Mouse (Mus musculus) CH12.LX (cell line): ENCODE measurements around the gene Asic1. TPM values are rescaled to one million over a fixed set of nuclear protein-coding genes. Genes with fewer than 3 reads are reported as not detected.
"Not testable (repeated sequence)": the region's sequence is repeated elsewhere in the genome, so short reads cannot be mapped to it uniquely, and the experiment has no call there.

Source experiments
- DNase-seq: peaks from one replicate; pipeline ENCODE4 v3.0.0-alpha.2; 2013; ENCODE audit errors: extremely low read depth
- H3K27ac ChIP-seq: 2 replicates; pipeline ENCODE4 v1.5.1; 2012; ENCODE audit warnings: low read depth, mild to moderate bottlenecking, control low read depth, moderate library complexity; ENCODE audit not compliant: insufficient read depth
- H3K27me3 ChIP-seq: replicated peaks from 2 replicates; pipeline ENCODE3; 2012; ENCODE audit warnings: inconsistent platforms
- H3K36me3 ChIP-seq, 2 experiments: replicated peaks in 1 of 2; 2 replicates each; pipeline versions ENCODE3 to v1.6.1; 2012; ENCODE audit warnings: inconsistent platforms in 1 of 2, low read length in 1 of 2, mild to moderate bottlenecking in 1 of 2, mixed read lengths in 1 of 2, moderate library complexity in 1 of 2; ENCODE audit not compliant: control insufficient read depth in 1 of 2, insufficient read depth in 1 of 2
- H3K4me1 ChIP-seq, 2 experiments: 2 replicates each; pipeline ENCODE4 v1.6.1; 2012; ENCODE audit warnings: inconsistent platforms in 1 of 2, moderate library complexity in 1 of 2; ENCODE audit not compliant: insufficient read depth in 2 of 2, control insufficient read depth in 1 of 2
- H3K4me2 ChIP-seq: 2 replicates; pipeline ENCODE4 v1.6.1; 2012; ENCODE audit warnings: low read depth, mild to moderate bottlenecking, control low read depth; ENCODE audit not compliant: poor library complexity, insufficient read depth, severe bottlenecking
- H3K4me3 ChIP-seq, 3 experiments: fragments of 150-350 bp in 1 of 3; sonication (generic) in 1 of 3; replicated peaks in 1 of 3; 2 replicates each; pipeline versions ENCODE3 to v1.5.1; 2011 to 2012; ENCODE audit warnings: low read depth in 2 of 3, low read length in 2 of 3, mild to moderate bottlenecking in 2 of 3, moderate library complexity in 2 of 3, control low read depth in 1 of 3, improper control_type of control experiment in 1 of 3, inconsistent platforms in 1 of 3, mixed read lengths in 1 of 3; ENCODE audit not compliant: poor library complexity in 1 of 3
- H3K79me2 ChIP-seq: replicated peaks from 2 replicates; pipeline ENCODE4 v1.6.1; 2012; ENCODE audit warnings: mild to moderate bottlenecking, moderate library complexity; ENCODE audit not compliant: control insufficient read depth, poor library complexity, insufficient read depth, severe bottlenecking; ENCODE audit errors: extremely low read depth
- H3K9ac ChIP-seq: 2 replicates; pipeline ENCODE4 v1.6.1; 2012; ENCODE audit warnings: low read depth, mild to moderate bottlenecking, control low read depth, moderate library complexity; ENCODE audit not compliant: insufficient read depth
- H3K9me3 ChIP-seq: replicated peaks from 2 replicates; pipeline ENCODE3; 2012; ENCODE audit warnings: low read length, inconsistent platforms, mixed read lengths
- BHLHE40 ChIP-seq: IDR thresholded peaks from 2 replicates; pipeline ENCODE4 v1.6.1; 2011; ENCODE audit warnings: mild to moderate bottlenecking, low read depth, low read length, improper control_type of control experiment
- CHD1 ChIP-seq: IDR thresholded peaks from 2 replicates; pipeline ENCODE4 v1.6.1; 2012; ENCODE audit warnings: low read depth, low read length, improper control_type of control experiment, inconsistent platforms
- CHD2 ChIP-seq: IDR thresholded peaks from 2 replicates; pipeline ENCODE4 v1.6.1; 2011; ENCODE audit warnings: low read length, improper control_type of control experiment
- CTCF ChIP-seq, 2 experiments: IDR thresholded peaks in 1 of 2; conservative IDR thresholded peaks in 1 of 2; 2 replicates each; pipeline ENCODE4 v1.5.1; 2011 to 2012; ENCODE audit warnings: low read depth in 2 of 2, low read length in 2 of 2, improper control_type of control experiment in 1 of 2, inconsistent platforms in 1 of 2, mild to moderate bottlenecking in 1 of 2, moderate library complexity in 1 of 2
- E2F4 ChIP-seq: IDR thresholded peaks from 2 replicates; pipeline ENCODE4 v1.6.1; 2011; ENCODE audit warnings: low read depth, low read length, improper control_type of control experiment; ENCODE audit not compliant: insufficient replicate concordance
- ELF1 ChIP-seq: IDR thresholded peaks from 2 replicates; pipeline ENCODE4 v1.6.1; 2014; ENCODE audit warnings: low read depth, mild to moderate bottlenecking, inconsistent platforms, low read length, improper control_type of control experiment
- EP300 ChIP-seq: IDR thresholded peaks from 2 replicates; pipeline ENCODE4 v1.6.1; 2011; ENCODE audit warnings: low read length, improper control_type of control experiment
- GABPA ChIP-seq: IDR thresholded peaks from 2 replicates; pipeline ENCODE4 v1.6.1; 2012; ENCODE audit warnings: low read depth, low read length, improper control_type of control experiment, inconsistent platforms; ENCODE audit not compliant: insufficient replicate concordance
- IRF4 ChIP-seq: IDR thresholded peaks from 2 replicates; pipeline ENCODE4 v1.6.1; 2014; ENCODE audit warnings: low read depth, mild to moderate bottlenecking, inconsistent platforms, low read length, improper control_type of control experiment
- JUND ChIP-seq: conservative IDR thresholded peaks from 2 replicates; pipeline ENCODE4 v1.6.1; 2011; ENCODE audit warnings: low read depth, low read length, improper control_type of control experiment
- MAFK ChIP-seq: IDR thresholded peaks from 2 replicates; pipeline ENCODE4 v1.6.1; 2011; ENCODE audit warnings: low read length, improper control_type of control experiment; ENCODE audit not compliant: insufficient replicate concordance
- MAZ ChIP-seq: IDR thresholded peaks from 2 replicates; pipeline ENCODE4 v1.6.1; 2012; ENCODE audit warnings: low read depth, mild to moderate bottlenecking, inconsistent platforms, low read length, improper control_type of control experiment, moderate library complexity
- MXI1 ChIP-seq: IDR thresholded peaks from 2 replicates; pipeline ENCODE4 v1.6.1; 2011; ENCODE audit warnings: mild to moderate bottlenecking, low read depth, low read length, improper control_type of control experiment
- NELFE ChIP-seq: IDR thresholded peaks from 2 replicates; pipeline ENCODE4 v1.6.1; 2011; ENCODE audit warnings: low read depth, low read length, improper control_type of control experiment
- PAX5 ChIP-seq: IDR thresholded peaks from 2 replicates; pipeline ENCODE4 v1.6.1; 2012; ENCODE audit warnings: low read length, inconsistent platforms, mixed read lengths
- POLR2A ChIP-seq: IDR thresholded peaks from 2 replicates; pipeline ENCODE4 v1.6.1; 2011; ENCODE audit warnings: low read depth, mild to moderate bottlenecking, improper control_type of control experiment, low read length
- SMC3 ChIP-seq: IDR thresholded peaks from 2 replicates; pipeline ENCODE4 v1.6.1; 2011; ENCODE audit warnings: low read depth, low read length, improper control_type of control experiment
- TBP ChIP-seq: conservative IDR thresholded peaks from 2 replicates; pipeline ENCODE4 v1.6.1; 2011; ENCODE audit warnings: low read depth, low read length, improper control_type of control experiment
- TCF12 ChIP-seq: IDR thresholded peaks from 2 replicates; pipeline ENCODE4 v1.6.1; 2014; ENCODE audit warnings: low read depth, mild to moderate bottlenecking, inconsistent platforms, low read length, improper control_type of control experiment
- USF1 ChIP-seq: IDR thresholded peaks from 2 replicates; pipeline ENCODE4 v1.6.1; 2014; ENCODE audit warnings: low read depth, mild to moderate bottlenecking, inconsistent platforms, low read length, improper control_type of control experiment
- USF2 ChIP-seq: conservative IDR thresholded peaks from 2 replicates; pipeline ENCODE4 v1.6.1; 2011; ENCODE audit warnings: low read depth, low read length, improper control_type of control experiment
- ZMIZ1 ChIP-seq: IDR thresholded peaks from 2 replicates; pipeline ENCODE4 v1.6.1; 2012; ENCODE audit warnings: low read depth, mild to moderate bottlenecking, inconsistent platforms, low read length, improper control_type of control experiment
- ZNF384 ChIP-seq: IDR thresholded peaks from 2 replicates; pipeline ENCODE4 v1.6.1; 2012; ENCODE audit warnings: low read depth, low read length, improper control_type of control experiment, inconsistent platforms
- dilution Hi-C: fragments of 300-500 bp; cut with MboI; formaldehyde crosslinking; loops from 2 replicates; pipeline ENCODE4 v1.14.3; 2020; ENCODE audit warnings: low sequenced_read_pairs; ENCODE audit not compliant: extremely low pct_unique_long_range_greater_than_20kb, extremely low pct_ligation_motif_present
- in situ Hi-C: fragments of 300-500 bp; cut with MboI; formaldehyde crosslinking; loops from 3 replicates; pipeline ENCODE4 v1.14.3; 2019; ENCODE audit warnings: low sequenced_read_pairs, low pct_ligation_motif_present, low pct_unique_long_range_greater_than_20kb, mixed read lengths
- polyA plus RNA-seq: library from polyadenylated mRNA; unstranded; fragments of >175 nt; gene quantifications from 2 replicates; pipeline ENCODE4 v1.2.1, GENCODE M21; 2012; ENCODE audit warnings: low read depth; ENCODE audit not compliant: insufficient read length
- total RNA-seq, 2 experiments: library from RNA; depleted of rRNA; stranded (reverse); fragments of 300-350 nt in 1 of 2; fragments of >200 nt in 1 of 2; gene quantifications; 2 replicates each; pipeline ENCODE4 v1.2.3; 2012 to 2014

Asic1 gene
- total and polyA plus RNA-seq, 3 experiments = 0.47 to 0.94 TPM; not detected in 1

DNA sequence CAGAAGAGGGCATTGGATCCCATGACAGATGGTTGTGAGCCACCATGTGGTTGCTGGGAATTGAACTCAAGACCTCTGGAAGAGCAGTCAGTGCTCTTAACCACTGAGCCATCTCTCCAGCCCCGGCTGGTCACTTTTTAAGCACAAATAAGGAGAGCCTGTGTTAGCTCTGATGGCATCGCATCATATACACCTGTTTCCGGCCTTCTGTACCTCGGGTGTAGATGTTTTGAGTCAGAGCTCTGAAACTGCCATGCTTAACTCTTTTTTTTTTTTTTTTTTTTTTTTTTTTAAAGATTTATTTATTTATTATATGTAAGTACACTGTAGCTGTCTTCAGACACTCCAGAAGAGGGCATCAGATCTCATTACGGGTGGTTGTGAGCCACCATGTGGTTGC, 56.9 kb downstream of the Asic1 start:
- Histone ChIP-seq H3K4me1 (peaks cover 4 to 23% of the 10 kb centered on the region in 2 experiments; a peak in 2 of 4 replicates), H3K79me2 (peaks cover 11% of the 10 kb centered on the region; the same call in 1 of the 2 replicates), H3K4me2 (peak overlapping the region; percentile 81; the same call in 1 of the 2 replicates), H3K36me3 (peaks cover 16 to 56% of the 10 kb centered on the region in 2 experiments)
- dilution Hi-C loops, H3K27ac ChIP-seq, H3K27me3 ChIP-seq, H3K4me3 ChIP-seq, H3K9me3 ChIP-seq, H3K9ac ChIP-seq: not testable (repeated sequence)
- in situ Hi-C loops = loop anchor here (5.0 kb wide), 2 partner anchors 45 to 180 kb away; partner anchors contain the start of gene Cers5
- peak; percentile 50 for TF ChIP-seq ZNF384
- peak; percentile 24 for DNase-seq

DNA sequence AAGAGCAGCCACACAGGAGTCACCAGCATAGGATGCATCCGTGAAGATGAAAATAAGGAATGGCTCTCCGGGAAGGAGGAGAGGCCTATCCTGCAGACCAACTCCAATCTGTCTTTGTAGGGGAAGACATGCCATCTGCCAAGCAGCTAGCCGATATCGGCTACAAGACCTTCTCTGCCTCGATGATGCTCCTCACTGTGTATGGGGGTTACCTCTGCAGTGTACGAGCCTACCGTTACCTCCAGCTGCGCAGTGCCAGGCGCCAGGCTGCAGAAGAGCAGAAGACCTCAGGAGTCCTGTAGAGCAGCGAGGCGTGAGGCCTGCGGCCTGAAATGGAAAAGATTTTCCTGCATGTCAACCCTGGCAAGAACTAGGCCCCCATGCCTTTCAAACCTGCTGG, 57.4 kb downstream of the Asic1 start:
- dilution Hi-C loops = no loop called here
- Histone ChIP-seq H3K4me1 (peaks cover 4 to 23% of the 10 kb centered on the region in 2 experiments; a peak in 2 of 4 replicates), H3K36me3 (peaks cover 16 to 56% of the 10 kb centered on the region in 2 experiments), H3K9ac (no peak overlapping the region), H3K27me3 (no peaks in the 10 kb centered on the region), H3K4me2 (no peak overlapping the region), H3K79me2 (peaks cover 11% of the 10 kb centered on the region; the same call in 1 of the 2 replicates), H3K27ac (no peak overlapping the region), H3K4me3 (no peak overlapping the region), H3K9me3 (peaks cover 4% of the 10 kb centered on the region)
- DNase-seq = no peak
- TF ChIP-seq TCF12 (no peak), CHD1 (no peak), PAX5 (no peak), SMC3 (no peak), JUND (no peak), TBP (no peak), BHLHE40 (no peak), USF2 (no peak), NELFE (no peak)
- in situ Hi-C loops = loop anchor here (5.0 kb wide), 2 partner anchors 45 to 180 kb away; partner anchors contain the start of gene Cers5

GRCm38 (mm10) chr15:99728211-99728610, 58.0 kb downstream of the Asic1 start:
- H3K27ac ChIP-seq = no peak overlapping the region
- dilution Hi-C loops = no loop called here
- H3K36me3 ChIP-seq = peaks cover 16 to 56% of the 10 kb centered on the region in 2 experiments
- no peak overlapping the region for H3K9ac ChIP-seq
- TF ChIP-seq MAFK = no peak
- TF ChIP-seq USF1 = no peak
- TF ChIP-seq CTCF (conservative IDR thresholded peaks at IDR 0.05 in 1 of 2, IDR thresholded peaks at IDR 0.05 in 1 of 2; ENCODE audit: low read depth in 2 of 2, low read length in 2 of 2) = no peak
- TF ChIP-seq IRF4 = no peak
- no peak for TF ChIP-seq E2F4
- TF ChIP-seq MXI1 = no peak
- TF ChIP-seq POLR2A = no peak
- TF ChIP-seq MAZ = no peak
- TF ChIP-seq CHD1 = no peak
- TF ChIP-seq CHD2 = no peak
- TF ChIP-seq EP300 = no peak
- no peak for TF ChIP-seq TCF12
- no peak for TF ChIP-seq ELF1
- no peak for TF ChIP-seq TBP
- no peak for TF ChIP-seq GABPA
- no peak for TF ChIP-seq ZMIZ1
- TF ChIP-seq NELFE = no peak
- no peak overlapping the region for H3K4me2 ChIP-seq
- peaks cover 4 to 23% of the 10 kb centered on the region in 2 experiments; a peak in 2 of 4 replicates for H3K4me1 ChIP-seq
- peaks cover 11% of the 10 kb centered on the region; the same call in 1 of the 2 replicates for H3K79me2 ChIP-seq
- DNase-seq = no peak
- no peak overlapping the region for H3K4me3 ChIP-seq
- in situ Hi-C loops = loop anchor here (5.0 kb wide), 2 partner anchors 44 to 179 kb away; partner anchors contain the start of gene Cers5
- H3K9me3 ChIP-seq = peaks cover 4% of the 10 kb centered on the region
- no peaks in the 10 kb centered on the region for H3K27me3 ChIP-seq
